Mouse (Mus musculus) brain, embryonic 14.5 days (tissue): Measurements from ENCODE around the gene Pcmtd2.

Experiments used
- CTCF ChIP-seq: fragments of 200-500 bp; IDR thresholded peaks from 2 replicates; pipeline ENCODE4 v1.5.1; 2012; ENCODE audit warnings: inconsistent platforms, mild to moderate bottlenecking, moderate library complexity, borderline replicate concordance; ENCODE audit not compliant: insufficient read depth, insufficient read length; ENCODE audit errors: extremely low read depth
- POLR2A ChIP-seq: fragments of 200-500 bp; IDR thresholded peaks from 2 replicates; pipeline ENCODE4 v1.6.1; 2012; ENCODE audit warnings: mild to moderate bottlenecking, inconsistent platforms, borderline replicate concordance; ENCODE audit not compliant: poor library complexity, insufficient read depth, insufficient read length, severe bottlenecking; ENCODE audit errors: extremely low read depth

GRCm38 (mm10) chr2:181795641-181796130, 42.0 kb upstream of the Pcmtd2 start:
- TF ChIP-seq CTCF (no peak), POLR2A (no peak)
